Mouse (Mus musculus) small intestine, adult 2 months (tissue): ENCODE results near the gene Satb2.

Experiments
- CTCF ChIP-seq: fragments of 200-500 bp; IDR thresholded peaks from 2 replicates; pipeline ENCODE4 v1.5.1; 2012; ENCODE audit warnings: low read depth, mild to moderate bottlenecking, control low read depth, inconsistent platforms, low read length, moderate library complexity, mixed read lengths; ENCODE audit not compliant: insufficient replicate concordance, insufficient read length; ENCODE audit errors: extremely low read depth
- POLR2A ChIP-seq: fragments of 200-500 bp; IDR thresholded peaks from 2 replicates; pipeline ENCODE4 v1.6.1; 2012; ENCODE audit warnings: low read depth, mild to moderate bottlenecking, control low read depth, inconsistent platforms, low read length, moderate library complexity

GRCm38 (mm10) chr1:56753283-56753682, 225.2 kb downstream of the Satb2 start:
- no peak for TF ChIP-seq POLR2A
- no peak for TF ChIP-seq CTCF
